Mouse (Mus musculus) midbrain, embryonic 10.5 days (tissue): ENCODE results near the gene Wdr66. TPM values are rescaled to one million over a fixed set of nuclear protein-coding genes. Genes with fewer than 3 reads are reported as not detected.

Source experiments
- DNase-seq: peaks from one replicate; pipeline ENCODE4 v3.0.0-alpha.2; 2017; ENCODE audit warnings: low spot score
- H3K27ac ChIP-seq: fragments of 300-500 bp; sonication (generic); replicated peaks from 2 replicates; pipeline ENCODE4 v1.5.1; 2016; ENCODE audit warnings: mild to moderate bottlenecking
- H3K27me3 ChIP-seq: fragments of 300-500 bp; sonication (generic); 2 replicates; pipeline ENCODE4 v1.6.1; 2016; ENCODE audit warnings: low read depth, mild to moderate bottlenecking; ENCODE audit not compliant: poor library complexity, severe bottlenecking
- H3K36me3 ChIP-seq: fragments of 300-500 bp; sonication (generic); 2 replicates; pipeline ENCODE4 v1.6.1; 2016; ENCODE audit warnings: mild to moderate bottlenecking, moderate library complexity
- H3K4me1 ChIP-seq: fragments of 300-500 bp; sonication (generic); 2 replicates; pipeline ENCODE4 v1.6.1; 2016
- H3K4me3 ChIP-seq: fragments of 300-500 bp; sonication (generic); 2 replicates; pipeline ENCODE4 v1.5.1; 2016; ENCODE audit warnings: mild to moderate bottlenecking, moderate library complexity
- H3K9me3 ChIP-seq: fragments of 300-500 bp; sonication (generic); replicated peaks from 2 replicates; pipeline ENCODE4 v1.6.1; 2016; ENCODE audit warnings: mild to moderate bottlenecking
- WGBS: fragments of 180-500 bp; shearing (Covaris S2); methylation state at CpG from one replicate; pipeline ENCODE4 v1.1.7; 2016; 5-methylcytosine and 5-hydroxymethylcytosine counted together
- polyA plus RNA-seq: library from polyadenylated mRNA; unstranded; fragments of >200 nt; fragmentation: Nextera tagmentation; extraction: Ambion mirVana; gene quantifications from 2 replicates; pipeline ENCODE4 v1.2.1, GENCODE M21; 2016

Wdr66 gene
- polyA plus RNA-seq, 1 experiment from 2014 or later: 7.6 TPM

GRCm38 (mm10) chr5:123357253-123357652 is 105.4 kb downstream of the Wdr66 start:
- Histone ChIP-seq H3K9me3 (no peaks in the 10 kb centered on the region), H3K4me1 (0 out of 2 replicates have a peak, but pooled peaks cover 7% of the 10 kb centered on the region), H3K27me3 (no peaks in the 10 kb centered on the region), H3K27ac (no peak overlapping the region), H3K4me3 (no peak overlapping the region), H3K36me3 (peaks cover 95% of the 10 kb centered on the region)
- DNase-seq: no peak
- WGBS: 93% methylated on average over 4 of the region's 4 CpGs

- no peaks in the 10 kb centered on the region for H3K27me3 ChIP-seq
- peaks cover 100% of the 10 kb centered on the region for H3K36me3 ChIP-seq
- 91% methylated on average over 6 of the region's 6 CpGs for WGBS
- no peak for DNase-seq
- H3K4me1 ChIP-seq: no peaks in the 10 kb centered on the region
- H3K27ac ChIP-seq: no peak overlapping the region
- H3K9me3 ChIP-seq: no peaks in the 10 kb centered on the region
- no peak overlapping the region for H3K4me3 ChIP-seq
These were observed 107.5 kb downstream of the Wdr66 start for GRCm38 (mm10) chr5:123359431-123359830.

- Histone ChIP-seq H3K36me3 (peaks cover 98% of the 10 kb centered on the region), H3K4me1 (no peaks in the 10 kb centered on the region)
- 89% methylated on average over 4 of the region's 4 CpGs for WGBS
These were observed 111.0 kb downstream of the Wdr66 start for GRCm38 (mm10) chr5:123362911-123363310.

GRCm38 (mm10) chr5:123364302-123364971 is 112.5 kb downstream of the Wdr66 start:
- H3K27me3 ChIP-seq: no peaks in the 10 kb centered on the region
- H3K36me3 ChIP-seq: peaks cover 98% of the 10 kb centered on the region
- H3K4me3 ChIP-seq: no peak overlapping the region
- no peak overlapping the region for H3K27ac ChIP-seq
- WGBS: 92% methylated on average over 11 of the region's 11 CpGs
- DNase-seq: no peak
- H3K4me1 ChIP-seq: no peaks in the 10 kb centered on the region
- H3K9me3 ChIP-seq: no peaks in the 10 kb centered on the region

More at GRCm38 (mm10) chr5:123362911-123363310, 111.0 kb downstream of the Wdr66 start:
- no peak for DNase-seq
- Histone ChIP-seq H3K27ac (no peak overlapping the region), H3K4me3 (no peak overlapping the region), H3K9me3 (no peaks in the 10 kb centered on the region), H3K27me3 (no peaks in the 10 kb centered on the region)

GRCm38 (mm10) chr5:123368869-123369488 is 117.1 kb downstream of the Wdr66 start:
- peaks cover 98% of the 10 kb centered on the region for H3K36me3 ChIP-seq

GRCm38 (mm10) chr5:123370049-123370448 is 118.1 kb downstream of the Wdr66 start:
- H3K27ac ChIP-seq: no peak overlapping the region
- no peaks in the 10 kb centered on the region for H3K27me3 ChIP-seq
- no peak overlapping the region for H3K4me3 ChIP-seq
- peaks cover 98% of the 10 kb centered on the region for H3K36me3 ChIP-seq
- no peaks in the 10 kb centered on the region for H3K9me3 ChIP-seq
- DNase-seq: no peak
- whole genome bisulfite sequencing: 93% methylated on average over 5 of the region's 5 CpGs
- no peaks in the 10 kb centered on the region for H3K4me1 ChIP-seq

More at GRCm38 (mm10) chr5:123368869-123369488, 117.1 kb downstream of the Wdr66 start:
- H3K9me3 ChIP-seq: no peaks in the 10 kb centered on the region
- WGBS: 79% methylated on average over 13 of the region's 13 CpGs
- H3K27ac ChIP-seq: no peak overlapping the region
- no peak overlapping the region for H3K4me3 ChIP-seq
- H3K27me3 ChIP-seq: no peaks in the 10 kb centered on the region
- H3K4me1 ChIP-seq: no peaks in the 10 kb centered on the region
- DNase-seq: peak; percentile 60

GRCm38 (mm10) chr5:123375262-123375661 is 123.4 kb downstream of the Wdr66 start:
- no peak for DNase-seq
- Histone ChIP-seq H3K4me3 (no peak overlapping the region), H3K4me1 (peaks cover 3% of the 10 kb centered on the region; the same call in 1 of the 2 replicates), H3K27me3 (no peaks in the 10 kb centered on the region), H3K36me3 (peaks cover 64% of the 10 kb centered on the region), H3K9me3 (no peaks in the 10 kb centered on the region), H3K27ac (no peak overlapping the region)
- 94% methylated on average over 10 of the region's 10 CpGs for WGBS

- Histone ChIP-seq H3K27ac (no peak overlapping the region), H3K27me3 (no peaks in the 10 kb centered on the region), H3K36me3 (peaks cover 57% of the 10 kb centered on the region), H3K4me3 (no peak overlapping the region), H3K4me1 (peaks cover 3% of the 10 kb centered on the region; the same call in 1 of the 2 replicates), H3K9me3 (no peaks in the 10 kb centered on the region)
- DNase-seq: no peak
- WGBS: 92% methylated on average over 6 of the region's 6 CpGs
These were observed 124.0 kb downstream of the Wdr66 start for GRCm38 (mm10) chr5:123375793-123376452.

- DNase-seq: no peak
- no peaks in the 10 kb centered on the region for H3K9me3 ChIP-seq
- peaks cover 4% of the 10 kb centered on the region; the same call in 1 of the 2 replicates for H3K4me1 ChIP-seq
- no peak overlapping the region for H3K27ac ChIP-seq
- no peak overlapping the region for H3K4me3 ChIP-seq
- 85% methylated on average over 10 of the region's 10 CpGs for WGBS
- no peaks in the 10 kb centered on the region for H3K27me3 ChIP-seq
- peaks cover 51% of the 10 kb centered on the region for H3K36me3 ChIP-seq
These were observed 124.7 kb downstream of the Wdr66 start for GRCm38 (mm10) chr5:123376569-123376968.

Other genes with a start within 250 kb of the Wdr66 start
- gene Orai1, start 237.0 kb upstream of the Wdr66 start, polyA plus RNA-seq: 8.7 and 10.3 TPM in 2 replicates
- gene Morn3, start 205.1 kb upstream of the Wdr66 start, polyA plus RNA-seq: 0.21 and 0.67 TPM in 2 replicates
- 10.3 and 10.4 TPM in 2 replicates for gene Tmem120b, start 183.7 kb upstream of the Wdr66 start, polyA plus RNA-seq
- gene Rhof, start 119.4 kb upstream of the Wdr66 start, polyA plus RNA-seq: 1.4 and 1.9 TPM in 2 replicates
- 7.4 and 7.9 TPM in 2 replicates for gene Setd1b, start 109.9 kb upstream of the Wdr66 start, polyA plus RNA-seq
- gene Psmd9, start 82.7 kb upstream of the Wdr66 start, polyA plus RNA-seq: 75.7 and 78.5 TPM in 2 replicates
- not detected in 2 replicates for gene Hpd, start 69.4 kb upstream of the Wdr66 start, polyA plus RNA-seq
- gene Bcl7a, start 91.7 kb downstream of the Wdr66 start, polyA plus RNA-seq: 35.3 and 44.6 TPM in 2 replicates
- gene Mlxip, start 142.7 kb downstream of the Wdr66 start, polyA plus RNA-seq: 16.0 and 16.7 TPM in 2 replicates
- gene Lrrc43, start 237.2 kb downstream of the Wdr66 start, polyA plus RNA-seq: not detected in 2 replicates
- gene Il31, start 237.4 kb downstream of the Wdr66 start, polyA plus RNA-seq: not detected in 2 replicates